Mouse (Mus musculus) neural tube, embryonic 11.5 days (tissue): Measurements from ENCODE around the gene Taf5. TPM values are rescaled to one million over a fixed set of nuclear protein-coding genes. Genes with fewer than 3 reads are reported as not detected.

ENCODE experiments used
- ATAC-seq: fragments of 200-750 bp; cut with Nextera tagmentation; 2 replicates; pipeline ENCODE4 v1.8.0; 2017; ENCODE audit warnings: moderate number of reproducible peaks, mild to moderate bottlenecking, moderate TSS enrichment, moderate library complexity; ENCODE audit not compliant: insufficient read depth, low FRiP score, low TSS enrichment
- DNase-seq: peaks from one replicate; pipeline ENCODE4 v3.0.0-alpha.2; 2015; ENCODE audit warnings: low spot score
- H3K27ac ChIP-seq: fragments of 300-500 bp; sonication (generic); 2 replicates; pipeline ENCODE4 v1.5.1; 2014; ENCODE audit warnings: low read depth, mild to moderate bottlenecking, low read length
- H3K27me3 ChIP-seq: fragments of 300-500 bp; sonication (generic); 2 replicates; pipeline ENCODE4 v1.6.1; 2014; ENCODE audit warnings: mild to moderate bottlenecking, low read length, mixed read lengths; ENCODE audit not compliant: control insufficient read depth, insufficient read depth
- H3K36me3 ChIP-seq: fragments of 300-500 bp; sonication (generic); 2 replicates; pipeline ENCODE4 v1.6.1; 2014; ENCODE audit warnings: mild to moderate bottlenecking, low read length, moderate library complexity, mixed read lengths; ENCODE audit not compliant: control insufficient read depth, insufficient read depth
- H3K4me1 ChIP-seq: fragments of 300-500 bp; sonication (generic); 2 replicates; pipeline ENCODE4 v1.6.1; 2014; ENCODE audit warnings: low read length, mixed read lengths; ENCODE audit not compliant: control insufficient read depth, insufficient read depth
- H3K4me2 ChIP-seq: fragments of 300-500 bp; sonication (generic); 2 replicates; pipeline ENCODE4 v1.6.1; 2014; ENCODE audit warnings: low read depth, mild to moderate bottlenecking, moderate library complexity
- H3K4me3 ChIP-seq: fragments of 300-500 bp; sonication (generic); 2 replicates; pipeline ENCODE4 v1.5.1; 2014; ENCODE audit warnings: low read depth, low read length
- H3K9ac ChIP-seq: fragments of 300-500 bp; sonication (generic); 2 replicates; pipeline ENCODE4 v1.6.1; 2014; ENCODE audit warnings: mild to moderate bottlenecking, low read length
- H3K9me3 ChIP-seq: fragments of 300-500 bp; sonication (generic); 2 replicates; pipeline ENCODE4 v1.6.1; 2016; ENCODE audit warnings: low read length; ENCODE audit not compliant: control insufficient read depth
- WGBS: fragments of 180-500 bp; shearing (Covaris S2); extraction: QIAGEN DNeasy Blood & Tissue Kit; methylation state at CpG from one replicate; pipeline ENCODE4 v1.1.7; 2014; 5-methylcytosine and 5-hydroxymethylcytosine counted together
- polyA plus RNA-seq: library from polyadenylated mRNA; unstranded; fragments of >200 nt; fragmentation: Nextera tagmentation; extraction: Ambion mirVana; gene quantifications from 2 replicates; pipeline ENCODE4 v1.2.1, GENCODE M21; 2014

The Taf5 gene
- polyA plus RNA-seq, 1 experiment from 2014 or later = 10.3 TPM

- Histone ChIP-seq H3K36me3 (no peaks in the 10 kb centered on the region; the same call in 1 of the 2 replicates), H3K4me2 (no peak overlapping the region), H3K27ac (no peak overlapping the region), H3K27me3 (no peaks in the 10 kb centered on the region), H3K4me3 (no peak overlapping the region), H3K4me1 (no peaks in the 10 kb centered on the region), H3K9ac (no peak overlapping the region), H3K9me3 (no peaks in the 10 kb centered on the region)
- no peak for DNase-seq
- no peak for ATAC-seq
- WGBS = 93% methylated on average over 6 of the region's 6 CpGs
Observed at GRCm38 (mm10) chr19:47031770-47032169, 35.8 kb upstream of the Taf5 start.

DNA sequence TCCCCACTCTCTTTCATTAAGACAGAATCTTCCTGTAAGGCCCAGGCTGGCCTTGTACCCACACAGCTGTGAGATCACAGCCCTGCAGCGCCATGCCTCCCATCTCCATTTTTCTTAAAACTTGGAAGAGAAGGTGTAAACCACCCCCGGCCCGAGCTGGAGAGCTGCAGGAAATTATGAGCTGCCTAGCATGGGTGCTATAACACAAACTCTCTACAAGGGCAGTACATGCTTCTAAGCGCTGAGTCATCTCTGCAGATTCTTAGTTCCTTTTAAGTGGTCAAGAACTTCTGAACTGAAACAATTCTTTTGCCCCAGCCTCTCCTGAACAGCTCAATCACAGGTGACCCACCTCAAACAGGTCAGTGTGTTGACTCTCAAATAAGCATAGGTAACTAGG lies 32.6 kb upstream of the Taf5 start:
- no peaks in the 10 kb centered on the region; the same call in 1 of the 2 replicates for H3K36me3 ChIP-seq
- no peak overlapping the region for H3K27ac ChIP-seq
- WGBS = 96% methylated on average over 4 of the region's 4 CpGs

DNA sequence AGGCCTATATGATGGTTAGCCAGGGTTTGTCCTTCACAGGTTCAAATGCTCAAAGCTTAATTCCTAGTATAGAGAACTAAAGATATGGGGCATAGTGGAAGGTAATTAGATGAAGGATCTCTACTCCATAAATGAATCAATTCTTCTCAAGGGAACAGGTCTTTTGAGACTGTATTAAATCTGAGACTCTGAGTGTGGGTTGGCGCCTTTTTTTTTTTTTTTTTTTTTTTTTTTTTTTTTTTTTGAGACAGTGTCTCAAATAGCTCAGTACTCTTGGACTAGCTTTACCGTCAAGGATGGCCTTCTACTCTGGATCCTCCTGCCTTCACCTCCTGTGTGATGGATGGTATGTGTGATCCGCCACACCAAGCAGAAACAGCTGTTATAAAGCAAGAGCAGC lies 30.9 kb upstream of the Taf5 start:
- Histone ChIP-seq H3K27ac (no peak overlapping the region), H3K9ac (no peak overlapping the region), H3K9me3 (no peaks in the 10 kb centered on the region), H3K4me2 (no peak overlapping the region), H3K4me3 (no peak overlapping the region), H3K36me3 (no peaks in the 10 kb centered on the region; the same call in 1 of the 2 replicates), H3K4me1 (no peaks in the 10 kb centered on the region), H3K27me3 (no peaks in the 10 kb centered on the region)
- DNase-seq = no peak
- 88% methylated on average over 3 of the region's 3 CpGs for WGBS
- ATAC-seq = no peak

More for the DNA sequence above, 32.6 kb upstream of the Taf5 start:
- no peaks in the 10 kb centered on the region for H3K27me3 ChIP-seq
- no peak overlapping the region for H3K4me2 ChIP-seq
- DNase-seq (no peak), ATAC-seq (no peak)
- H3K4me3 ChIP-seq = no peak overlapping the region
- no peak overlapping the region for H3K9ac ChIP-seq
- no peaks in the 10 kb centered on the region for H3K9me3 ChIP-seq
- no peaks in the 10 kb centered on the region for H3K4me1 ChIP-seq

DNA sequence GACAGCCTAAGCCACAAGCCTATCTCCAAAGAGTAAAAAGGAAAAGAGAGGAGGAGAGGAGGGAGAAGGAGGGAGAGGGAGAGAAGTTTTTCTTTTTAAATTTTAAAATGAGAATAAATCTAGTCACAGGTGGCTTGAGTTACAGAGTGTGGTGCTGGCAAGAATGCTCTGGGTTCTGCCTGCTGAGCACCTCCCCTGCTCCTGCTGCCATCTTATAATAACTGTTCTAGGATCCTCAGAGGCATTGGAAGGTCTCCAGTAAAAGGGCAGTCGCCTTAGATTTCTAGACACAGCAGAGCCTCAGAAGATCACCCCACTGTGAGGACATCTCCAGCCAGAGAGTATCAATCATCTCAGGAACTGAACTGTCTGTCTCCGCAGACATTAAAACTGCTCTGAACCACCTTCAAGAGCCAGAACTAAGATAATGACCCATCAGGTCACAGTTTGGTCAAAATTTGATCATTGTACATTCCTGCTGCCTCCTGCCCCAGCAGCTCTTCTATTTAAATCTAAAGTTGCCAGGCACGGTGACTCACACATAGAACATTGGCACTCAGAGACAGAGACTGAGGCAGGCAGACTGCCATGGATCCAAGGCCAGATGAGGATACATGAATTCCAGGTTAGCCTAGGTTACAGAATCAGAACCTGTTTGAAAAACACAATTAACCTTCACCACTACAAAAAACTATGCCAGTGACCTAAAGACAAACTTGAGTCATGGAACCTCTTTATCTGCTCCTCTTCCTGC lies 26.6 kb upstream of the Taf5 start:
- ATAC-seq = no peak
- no peaks in the 10 kb centered on the region for H3K36me3 ChIP-seq
- WGBS = 93% methylated on average over 3 of the region's 3 CpGs

GRCm38 (mm10) chr19:47043608-47044007 lies 23.9 kb upstream of the Taf5 start:
- Histone ChIP-seq H3K4me1 (no peaks in the 10 kb centered on the region), H3K9me3 (no peaks in the 10 kb centered on the region), H3K36me3 (peaks cover 3% of the 10 kb centered on the region; the same call in 1 of the 2 replicates), H3K9ac (no peak overlapping the region), H3K4me2 (no peak overlapping the region), H3K27me3 (no peaks in the 10 kb centered on the region), H3K27ac (no peak overlapping the region), H3K4me3 (no peak overlapping the region)
- no peak for DNase-seq
- 93% methylated on average over 3 of the region's 3 CpGs for WGBS
- ATAC-seq = no peak

More for the DNA sequence above, 26.6 kb upstream of the Taf5 start:
- no peak overlapping the region for H3K27ac ChIP-seq
- H3K4me3 ChIP-seq = no peak overlapping the region
- H3K27me3 ChIP-seq = no peaks in the 10 kb centered on the region
- no peaks in the 10 kb centered on the region for H3K4me1 ChIP-seq
- no peaks in the 10 kb centered on the region for H3K9me3 ChIP-seq
- no peak overlapping the region for H3K9ac ChIP-seq
- DNase-seq = no peak
- H3K4me2 ChIP-seq = no peak overlapping the region

GRCm38 (mm10) chr19:47046343-47046742 lies 21.2 kb upstream of the Taf5 start:
- peaks cover 10% of the 10 kb centered on the region for H3K4me1 ChIP-seq
- no peak overlapping the region for H3K9ac ChIP-seq
- H3K9me3 ChIP-seq = no peaks in the 10 kb centered on the region
- H3K27me3 ChIP-seq = no peaks in the 10 kb centered on the region
- peaks cover 3% of the 10 kb centered on the region; the same call in 1 of the 2 replicates for H3K36me3 ChIP-seq
- 94% methylated on average over 1 of the region's 1 CpGs for WGBS
- DNase-seq = no peak
- no peak overlapping the region for H3K27ac ChIP-seq
- ATAC-seq = no peak
- H3K4me3 ChIP-seq = no peak overlapping the region
- H3K4me2 ChIP-seq = no peak overlapping the region

GRCm38 (mm10) chr19:47047236-47047833 lies 20.2 kb upstream of the Taf5 start:
- no peak overlapping the region for H3K4me2 ChIP-seq
- no peak for DNase-seq
- H3K4me3 ChIP-seq = no peak overlapping the region
- H3K27me3 ChIP-seq = no peaks in the 10 kb centered on the region
- no peak overlapping the region for H3K27ac ChIP-seq
- 87% methylated on average over 13 of the region's 13 CpGs for WGBS
- peaks cover 3% of the 10 kb centered on the region; the same call in 1 of the 2 replicates for H3K36me3 ChIP-seq
- H3K4me1 ChIP-seq = peaks cover 10% of the 10 kb centered on the region
- ATAC-seq = no peak
- no peak overlapping the region for H3K9ac ChIP-seq
- H3K9me3 ChIP-seq = no peaks in the 10 kb centered on the region

DNA sequence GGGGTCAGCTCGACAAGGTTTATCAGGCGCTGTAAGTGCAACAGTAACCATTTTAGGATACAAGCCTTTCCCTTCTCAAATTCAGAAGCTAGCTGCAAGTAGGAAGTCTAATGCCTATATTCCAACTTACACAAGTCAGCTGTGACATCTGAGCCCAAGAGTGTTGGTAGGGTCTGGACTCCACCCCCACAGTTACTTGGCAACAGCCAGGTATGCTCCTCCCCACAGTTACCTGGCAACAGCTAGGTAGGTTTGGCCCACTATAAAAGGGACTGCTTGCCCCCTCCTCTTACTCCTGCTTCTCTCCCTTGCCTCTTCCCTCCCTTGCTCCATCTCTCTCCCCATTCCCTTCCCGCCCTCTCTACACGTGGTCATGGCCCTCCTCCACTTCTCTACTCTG lies 18.5 kb upstream of the Taf5 start:
- H3K27me3 ChIP-seq = no peaks in the 10 kb centered on the region
- peaks cover 10% of the 10 kb centered on the region for H3K4me1 ChIP-seq
- DNase-seq (no peak), ATAC-seq (no peak)
- no peak overlapping the region for H3K9ac ChIP-seq
- peaks cover 3% of the 10 kb centered on the region; the same call in 1 of the 2 replicates for H3K36me3 ChIP-seq
- WGBS = 67% methylated on average over 4 of the region's 4 CpGs
- H3K9me3 ChIP-seq = no peaks in the 10 kb centered on the region
- H3K27ac ChIP-seq = no peak overlapping the region
- 0 out of 2 replicates have a peak overlapping the region, but pooled peaks have one; percentile 84 for H3K4me3 ChIP-seq
- H3K4me2 ChIP-seq = peak overlapping the region; percentile 71; the same call in 1 of the 2 replicates
